8 mouse cellular contexts compared by ENCODE assay signal in the genomic region with DNA sequence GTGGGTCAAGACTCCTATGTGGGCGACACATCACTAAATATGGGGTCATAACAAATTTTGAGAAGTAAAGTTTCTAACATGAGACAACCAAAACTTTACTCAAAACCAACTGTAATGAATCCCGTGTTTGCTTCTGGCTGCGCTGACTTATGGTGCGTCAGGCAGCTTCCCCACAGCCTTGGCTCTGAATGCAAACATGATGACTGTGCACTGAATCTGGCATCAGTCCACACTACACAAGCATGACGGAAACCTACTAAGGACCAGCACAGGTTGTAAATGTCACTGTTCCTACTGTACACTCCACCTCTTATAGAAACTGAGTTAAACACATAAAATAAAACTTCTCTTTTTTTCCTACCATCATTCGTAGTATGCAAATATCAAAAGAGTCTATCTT. TPM values are rescaled to one million over a fixed set of nuclear protein-coding genes. Genes with fewer than 3 reads are reported as not detected.
A peak's percentile ranks its signal among the peaks of the same experiment; 100 is the strongest.
DNase-seq lines count a peak whose midpoint lies in the region; ATAC-seq and TF ChIP-seq lines count a peak whose summit lies in the region.

No protein-coding gene starts in this region.

- peak; percentile 25 for DNase-seq in kidney, postnatal 0 days (ENCODE audit: low spot score)
- no peak for DNase-seq in kidney, adult 9 months
- peak; percentile 60 for DNase-seq in adrenal gland, postnatal 14 days
- peak; percentile 35 to 58 for DNase-seq in heart, postnatal 10 days
- DNase-seq in thymus, adult 2 months = no peak
- DNase-seq in thymus, postnatal 4 days = no peak

- H3K27me3 ChIP-seq in kidney, postnatal 0 days (ENCODE audit: insufficient read depth, low read length) = no peaks in the 10 kb centered on the region
- H3K27me3 ChIP-seq in C2C12 (ENCODE audit: control insufficient read depth, insufficient read depth, insufficient read length) = no peaks in the 10 kb centered on the region
- H3K27me3 ChIP-seq in thymus, adult 2 months (ENCODE audit: control insufficient read depth, insufficient read depth, low read length) = no peaks in the 10 kb centered on the region
- no peaks in the 10 kb centered on the region for H3K27me3 ChIP-seq in midbrain, embryonic 15.5 days (replicated peaks)

- no peak for TF ChIP-seq POLR2A in thymus, adult 2 months (IDR thresholded peaks at IDR 0.05; ENCODE audit: control insufficient read depth, extremely low read depth, insufficient read depth, low read length, poor library complexity)

- H3K79me2 ChIP-seq in C2C12 (ENCODE audit: control insufficient read depth, insufficient read depth) = peaks cover 14% of the 10 kb centered on the region

- no peak overlapping the region for H3K4me2 ChIP-seq in kidney, postnatal 0 days (ENCODE audit: low read length)
- H3K4me2 ChIP-seq in midbrain, embryonic 15.5 days = no peak overlapping the region

- no peak overlapping the region for H3K27ac ChIP-seq in kidney, postnatal 0 days
- H3K27ac ChIP-seq in thymus, adult 2 months (ENCODE audit: control insufficient read depth, insufficient read depth, low read length) = no peak overlapping the region
- no peak overlapping the region for H3K27ac ChIP-seq in midbrain, embryonic 15.5 days

- H3K36me3 ChIP-seq in kidney, postnatal 0 days (ENCODE audit: insufficient read depth, low read length) = 0 out of 2 replicates have a peak, but pooled peaks cover 3% of the 10 kb centered on the region
- H3K36me3 ChIP-seq in C2C12 (ENCODE audit: control insufficient read depth, insufficient read depth) = peaks cover 54% of the 10 kb centered on the region
- peaks cover 1% of the 10 kb centered on the region; the same call in 1 of the 2 replicates for H3K36me3 ChIP-seq in thymus, adult 2 months (ENCODE audit: control insufficient read depth, insufficient read depth, low read length)
- H3K36me3 ChIP-seq in midbrain, embryonic 15.5 days (replicated peaks) = no peaks in the 10 kb centered on the region

- WGBS in kidney, postnatal 0 days = 74% methylated on average over 6 of the region's 6 CpGs
- WGBS in thymus, adult 2 months = 90% methylated on average over 6 of the region's 6 CpGs
- WGBS in midbrain, embryonic 15.5 days = 96% methylated on average over 6 of the region's 6 CpGs

- ATAC-seq in kidney, postnatal 0 days (replicated peaks; ENCODE audit: low FRiP score, low read depth) = no peak
- ATAC-seq in midbrain, embryonic 15.5 days (replicated peaks) = no peak

- intact Hi-C loops in heart, postnatal 10 days (cut with DNase I) = no loop called here

- H3K79me3 ChIP-seq in C2C12 (ENCODE audit: low read depth) = peaks cover 5% of the 10 kb centered on the region

- H3ac ChIP-seq in C2C12 (ENCODE audit: control insufficient read depth, insufficient read length, low read depth) = no peak overlapping the region

- H3K9me3 ChIP-seq in kidney, postnatal 0 days (replicated peaks; ENCODE audit: low read length) = no peaks in the 10 kb centered on the region
- no peaks in the 10 kb centered on the region for H3K9me3 ChIP-seq in midbrain, embryonic 15.5 days

- H3K9ac ChIP-seq in kidney, postnatal 0 days (ENCODE audit: low read depth, low read length) = no peak overlapping the region
- H3K9ac ChIP-seq in midbrain, embryonic 15.5 days = no peak overlapping the region

- TF ChIP-seq CTCF in kidney, postnatal 0 days (IDR thresholded peaks at IDR 0.05; ENCODE audit: low read depth) = no peak
- no peak for TF ChIP-seq CTCF in C2C12 (IDR thresholded peaks at IDR 0.05; ENCODE audit: control insufficient read depth, insufficient read depth, insufficient read length)
- TF ChIP-seq CTCF in thymus, adult 2 months (IDR thresholded peaks at IDR 0.05; ENCODE audit: borderline replicate concordance, control insufficient read depth, extremely low read depth, insufficient read depth, low read length, poor library complexity) = no peak

- no peak overlapping the region for H3K4me3 ChIP-seq in kidney, postnatal 0 days (replicated peaks; ENCODE audit: low read depth, low read length)
- no peak overlapping the region for H3K4me3 ChIP-seq in C2C12 (ENCODE audit: insufficient read depth, poor library complexity, severe bottlenecking)
- no peak overlapping the region for H3K4me3 ChIP-seq in thymus, adult 2 months (ENCODE audit: control insufficient read depth, insufficient read depth, low read length)
- H3K4me3 ChIP-seq in midbrain, embryonic 15.5 days = no peak overlapping the region

- no peaks in the 10 kb centered on the region for H3K4me1 ChIP-seq in kidney, postnatal 0 days (replicated peaks; ENCODE audit: insufficient read depth, low read length)
- no peaks in the 10 kb centered on the region for H3K4me1 ChIP-seq in thymus, adult 2 months (replicated peaks; ENCODE audit: control insufficient read depth, insufficient read depth, low read length)
- no peaks in the 10 kb centered on the region for H3K4me1 ChIP-seq in midbrain, embryonic 15.5 days

TF ChIP-seq in C2C12, 6 proteins besides CTCF, POLR2A, EP300 and RAD21:
- no peak for TF ChIP-seq CEBPB (IDR thresholded peaks at IDR 0.05; ENCODE audit: low read depth)
- TF ChIP-seq FOSL1 (IDR thresholded peaks at IDR 0.05; ENCODE audit: insufficient read depth, low read length, poor library complexity, severe bottlenecking) = peak; percentile 24
- TF ChIP-seq MAX (IDR thresholded peaks at IDR 0.05) = peak; percentile 61

RNA-seq across cellular contexts. Expression of a gene that starts 45.3 kb away (rescaled TPM):
- 25.5 and 26.5 TPM in 2 replicates for polyA plus RNA-seq in kidney, postnatal 0 days (2015; fragmentation: Nextera tagmentation; extraction: Ambion mirVana)
- 16.3 TPM for polyA plus RNA-seq in C2C12 (2012; fragmentation: generic; extraction: Trizol)
- 149 and 159 TPM in 2 replicates for total RNA-seq in adrenal gland, postnatal 14 days (2021)
- total RNA-seq in heart, postnatal 10 days (2021) = 100 to 1,000 TPM; 153 to 156 TPM
- 30.6 and 46.7 TPM in 2 replicates for polyA plus RNA-seq in thymus, adult 2 months (2012; rRNA removed)
- 33.3 and 35.2 TPM in 2 replicates for polyA plus RNA-seq in midbrain, embryonic 15.5 days (2015; fragmentation: Nextera tagmentation; extraction: Ambion mirVana)

Comparison
In these comparisons a context has a peak if more than half of its experiments do, and no peak if none do; other contexts are left out.
1. DNase-seq: peak in kidney, postnatal 0 days (single experiment), adrenal gland, postnatal 14 days (single experiment) and heart, postnatal 10 days (2 of 2); none in kidney, adult 9 months (single experiment), thymus, adult 2 months (single experiment) and thymus, postnatal 4 days (single experiment).